Mouse (Mus musculus): ENCODE measurements around the gene Eml4.

DNA sequence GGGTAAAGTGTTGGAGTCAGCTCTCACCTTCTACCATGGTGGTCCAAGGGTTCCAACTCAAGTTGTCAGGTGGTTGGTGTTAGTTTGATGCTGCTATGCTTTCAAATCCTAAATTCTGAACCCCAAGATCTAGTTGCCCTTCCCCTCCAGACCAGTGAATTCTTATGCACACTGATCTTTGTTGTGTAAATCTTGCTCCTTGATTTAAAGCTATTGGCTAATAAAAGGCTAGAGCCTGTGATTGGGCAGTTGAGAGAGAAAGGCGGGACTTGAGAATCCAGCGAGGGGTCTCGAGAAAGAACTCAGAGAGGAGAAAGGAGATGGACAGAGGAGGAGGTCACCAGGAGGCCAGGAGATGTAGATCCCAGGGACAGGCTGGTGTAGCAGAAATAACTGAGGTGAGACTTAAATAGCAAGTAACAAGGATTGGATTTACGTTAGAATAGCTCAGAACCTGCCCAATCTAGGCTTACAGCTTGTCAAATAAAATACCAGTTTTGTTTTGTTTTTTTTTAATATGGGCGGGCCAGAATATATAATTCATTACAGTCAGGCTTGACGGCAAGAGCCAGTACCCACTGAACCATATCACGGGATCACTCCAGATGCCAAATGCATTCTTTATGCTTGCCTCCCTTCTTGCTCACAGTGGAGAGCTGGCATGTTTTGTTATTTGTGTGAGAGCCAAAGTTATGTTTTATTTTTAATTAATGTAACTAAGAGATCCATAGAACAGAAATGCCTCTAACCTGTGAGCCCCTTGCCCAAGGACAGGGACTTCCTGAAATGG lies 172.1 kb downstream of the Eml4 start:
- TF ChIP-seq CTCF (conservative IDR thresholded peaks at IDR 0.05 in 1 of 2, IDR thresholded peaks at IDR 0.05 in 1 of 2; ENCODE audit: low read depth in 2 of 2, low read length in 2 of 2): no peak
- no peak for TF ChIP-seq POLR2A (IDR thresholded peaks at IDR 0.05; ENCODE audit: low read depth, low read length)
- TF ChIP-seq GABPA (IDR thresholded peaks at IDR 0.05; ENCODE audit: insufficient replicate concordance, low read depth, low read length): no peak
- TF ChIP-seq CHD2 (IDR thresholded peaks at IDR 0.05; ENCODE audit: low read length): no peak
- TF ChIP-seq JUND (conservative IDR thresholded peaks at IDR 0.05; ENCODE audit: low read depth, low read length): no peak
- no peak for TF ChIP-seq ZNF384 (IDR thresholded peaks at IDR 0.05; ENCODE audit: low read depth, low read length)
- no peak for TF ChIP-seq ETS1 (conservative IDR thresholded peaks at IDR 0.05; ENCODE audit: low read depth, low read length)
- TF ChIP-seq USF1 (IDR thresholded peaks at IDR 0.05; ENCODE audit: low read depth, low read length): no peak
- TF ChIP-seq JUN (IDR thresholded peaks at IDR 0.05; ENCODE audit: insufficient read depth, low read depth, low read length): no peak
- TF ChIP-seq ZC3H11A (IDR thresholded peaks at IDR 0.05; ENCODE audit: low read depth, low read length): no peak
- no peak for TF ChIP-seq HCFC1 (IDR thresholded peaks at IDR 0.05; ENCODE audit: low read depth, low read length)
